Mouse (Mus musculus) natural killer cell, adult 2 months (primary cell): ENCODE data around the gene Mob4.
A peak's percentile ranks its signal among the peaks of the same experiment; 100 is the strongest.
"Not testable (repeated sequence)": the region's sequence is repeated elsewhere in the genome, so short reads cannot be mapped to it uniquely, and the experiment has no call there.

Experiments
- DNase-seq, 2 experiments: peaks; one replicate each; pipeline ENCODE4 v3.0.0; 2022; ENCODE audit warnings: low spot score in 2 of 2

Gene Mob4

DNA sequence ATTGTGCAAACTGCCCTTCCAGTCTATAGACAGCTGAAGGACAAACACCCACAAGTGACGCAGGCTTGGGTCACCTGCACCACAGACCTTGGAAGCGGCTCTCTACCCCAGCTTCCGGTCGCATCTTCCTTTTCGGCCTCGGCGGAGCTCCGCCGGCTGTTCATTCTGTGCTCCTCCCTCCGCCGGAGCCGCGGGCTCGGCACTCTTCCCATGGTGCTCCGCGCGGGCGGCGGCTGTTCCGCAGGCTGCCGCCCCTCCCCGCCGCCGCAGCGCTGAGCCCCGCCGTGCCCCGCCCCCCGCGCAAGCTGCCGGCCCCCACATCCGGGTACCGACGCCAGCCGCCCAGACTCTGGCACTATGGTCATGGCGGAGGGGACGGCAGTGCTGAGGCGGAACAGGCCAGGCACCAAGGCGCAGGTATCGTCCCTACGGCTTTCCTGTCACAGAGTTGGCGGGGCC lies at the start of gene Mob4:
Gene Mob4 (plus strand): TSS at position 289 of the 459 bp plus-strand sequence.
- peak; percentile 91 for DNase-seq

DNA sequence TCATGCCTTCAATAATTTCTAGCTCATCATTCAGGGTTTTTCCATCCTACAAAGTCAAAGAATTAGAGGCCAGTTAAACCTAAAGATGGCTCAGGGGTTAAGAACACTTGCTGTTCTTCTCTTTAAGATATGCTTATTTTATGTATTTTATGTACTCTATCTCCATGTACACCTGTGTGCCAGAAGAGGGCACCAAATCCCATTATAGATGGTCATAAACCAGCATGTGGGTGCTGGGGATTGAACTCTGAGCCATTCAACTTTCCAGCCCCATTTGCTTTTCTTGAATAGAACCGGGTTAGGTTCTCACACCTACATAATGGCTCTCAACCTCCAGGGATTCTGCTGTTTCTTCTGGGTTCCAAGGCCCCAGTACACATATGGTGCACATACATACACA lies 48.9 kb upstream of the Mob4 start:
- no peak for DNase-seq

DNA sequence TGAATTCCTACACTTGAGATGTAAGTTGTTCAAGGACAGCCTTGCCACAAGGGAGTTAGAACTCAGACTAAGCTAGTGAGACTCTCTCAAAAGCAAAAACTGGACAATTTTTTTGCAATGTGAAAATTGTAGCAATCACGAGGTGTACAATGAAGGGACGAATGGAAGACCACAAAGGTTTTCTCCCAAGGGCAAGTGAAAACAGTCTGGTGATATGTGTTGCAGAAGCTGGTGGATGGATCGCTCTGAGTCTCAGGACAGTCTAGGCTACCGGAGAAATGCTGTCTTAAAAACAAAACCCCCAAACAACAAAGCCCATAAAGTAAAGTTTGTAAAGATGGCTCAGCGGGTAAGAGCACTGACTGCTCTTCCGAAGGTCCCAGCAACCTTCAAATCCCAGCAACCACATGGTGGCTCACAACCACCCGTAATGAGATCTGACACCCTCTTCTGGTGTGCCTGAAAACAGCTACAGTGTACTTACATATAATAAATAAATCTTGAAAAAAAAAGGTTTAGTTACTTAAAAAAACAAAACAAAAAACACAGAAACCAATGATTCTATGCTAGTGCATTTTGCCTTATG lies 45.2 kb upstream of the Mob4 start:
- no peak for DNase-seq

DNA sequence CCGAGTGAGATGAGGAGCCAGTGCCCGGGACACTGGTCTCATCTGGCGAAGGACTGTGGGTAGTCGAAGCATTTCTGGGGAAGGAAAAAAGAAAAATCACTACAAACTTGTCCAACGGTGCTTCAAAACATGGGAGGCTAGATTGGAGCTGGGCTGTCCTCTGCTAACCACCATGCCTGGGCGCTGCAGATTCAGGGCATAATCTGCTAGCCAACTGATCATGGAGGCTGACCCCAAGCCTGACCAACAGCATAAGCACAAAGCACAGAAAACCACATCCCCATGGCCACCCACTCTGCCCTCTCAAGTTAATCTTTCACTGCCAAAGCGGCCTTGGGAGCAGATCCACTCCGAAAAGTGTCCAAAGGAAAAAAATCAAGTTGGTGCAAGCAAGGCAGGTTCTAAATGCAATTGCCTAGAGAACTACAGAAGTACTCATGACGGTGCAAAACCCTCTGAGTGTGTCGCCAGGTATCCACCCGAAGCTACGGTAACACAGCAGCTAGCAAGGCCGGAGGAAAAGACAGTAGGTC lies 44.1 kb upstream of the Mob4 start:
- DNase-seq: peak; percentile 5 to 37

DNA sequence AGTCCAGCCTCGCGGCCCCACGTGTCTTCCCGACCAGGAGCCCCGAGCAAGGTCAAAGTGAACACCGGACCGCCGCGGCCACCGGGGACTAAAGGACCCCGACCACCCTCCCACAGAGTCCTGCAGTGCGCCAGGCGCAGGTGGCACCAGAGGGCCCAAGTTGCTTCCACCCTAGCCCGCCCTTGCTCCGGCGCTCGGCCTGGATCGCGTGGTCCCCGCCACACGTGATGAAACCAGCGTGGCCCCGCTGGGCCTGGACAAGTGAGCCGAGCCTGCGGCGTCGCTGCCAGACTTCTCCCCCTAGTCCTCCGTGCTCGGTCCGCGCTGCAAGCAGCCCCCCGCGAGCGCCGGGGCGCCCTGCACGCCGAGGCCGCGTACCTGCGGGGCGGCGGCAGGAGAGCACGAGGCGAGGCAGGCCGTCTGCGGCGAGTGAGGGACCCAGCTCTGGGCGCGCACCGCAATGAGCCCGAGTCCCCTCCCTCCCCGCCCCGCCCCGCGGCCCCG lies 43.6 kb upstream of the Mob4 start:
- peak in 1 of 2 experiments; percentile 59 for DNase-seq

- DNase-seq: peak; percentile 99
These were observed 43.0 kb upstream of the Mob4 start, which contains the start of the genes Hspe1 and Hspd1 for GRCm38 (mm10) chr1:55087932-55088610. Gene Hspe1, plus strand, starts transcription at chr1:55088132. Gene Hspd1, minus strand, starts transcription at chr1:55088243.

DNA sequence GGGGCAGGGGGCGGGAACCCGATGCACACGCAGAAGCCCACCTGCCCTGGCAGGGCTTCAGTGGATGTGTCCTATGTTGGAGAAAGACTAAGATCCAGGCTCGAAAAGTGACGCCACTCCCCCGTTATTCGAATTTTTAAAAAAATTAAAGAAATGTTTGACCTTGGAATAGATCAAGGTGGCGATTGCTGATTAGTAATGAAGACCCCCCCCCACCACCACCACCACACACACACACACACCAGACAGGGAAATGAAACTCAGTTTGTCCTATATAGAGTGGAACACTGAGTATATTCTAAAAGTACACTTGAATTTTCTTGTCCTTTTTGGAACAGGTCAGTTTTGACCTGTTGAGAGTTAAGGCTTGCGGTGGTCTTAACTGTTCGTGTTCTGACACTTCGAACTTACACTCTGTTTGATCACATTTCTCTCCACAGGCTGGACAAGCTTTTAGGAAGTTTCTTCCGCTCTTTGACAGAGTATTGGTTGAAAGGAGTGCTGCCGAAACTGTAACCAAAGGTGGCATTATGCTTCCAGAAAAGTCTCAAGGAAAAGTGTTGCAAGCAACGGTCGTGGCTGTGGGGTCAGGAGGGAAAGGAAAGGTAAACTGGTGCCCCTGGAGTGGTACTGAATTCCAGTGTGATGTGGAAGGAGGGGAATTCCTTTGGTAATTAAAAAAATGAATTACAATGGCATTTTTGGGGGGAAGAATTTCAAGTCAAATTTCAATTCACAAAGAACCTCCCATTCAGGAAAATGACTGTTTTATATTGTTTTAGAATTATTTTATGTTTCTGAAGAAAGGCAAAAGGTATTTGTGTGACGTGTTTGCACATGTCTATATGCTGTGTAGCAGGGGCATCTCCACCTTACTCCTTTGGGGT lies 42.2 kb upstream of the Mob4 start:
- DNase-seq: no peak

- no peak for DNase-seq
These were observed 41.5 kb upstream of the Mob4 start for GRCm38 (mm10) chr1:55089498-55090064.

DNA sequence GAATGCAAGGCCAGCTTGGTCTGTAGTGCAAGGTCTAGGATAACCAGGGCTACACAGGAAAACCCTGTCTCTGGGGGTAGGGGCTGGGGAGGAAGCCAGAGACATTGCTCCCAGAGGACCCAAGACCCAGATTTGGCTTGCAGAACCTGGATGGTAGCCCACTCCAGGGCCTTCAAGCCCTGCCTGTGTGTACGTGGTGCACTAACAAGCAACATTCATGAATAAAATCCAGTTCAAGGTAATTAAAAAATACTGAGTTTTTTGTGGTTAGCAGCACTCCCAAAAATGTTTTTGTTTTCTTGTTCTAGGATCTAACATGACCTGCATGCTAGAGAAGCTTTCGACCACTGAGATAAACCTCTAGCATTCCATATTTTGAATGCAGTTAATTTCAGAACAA lies 39.0 kb upstream of the Mob4 start:
- DNase-seq: no peak

- no peak for DNase-seq
These were observed 38.6 kb upstream of the Mob4 start for GRCm38 (mm10) chr1:55092469-55092868.

DNA sequence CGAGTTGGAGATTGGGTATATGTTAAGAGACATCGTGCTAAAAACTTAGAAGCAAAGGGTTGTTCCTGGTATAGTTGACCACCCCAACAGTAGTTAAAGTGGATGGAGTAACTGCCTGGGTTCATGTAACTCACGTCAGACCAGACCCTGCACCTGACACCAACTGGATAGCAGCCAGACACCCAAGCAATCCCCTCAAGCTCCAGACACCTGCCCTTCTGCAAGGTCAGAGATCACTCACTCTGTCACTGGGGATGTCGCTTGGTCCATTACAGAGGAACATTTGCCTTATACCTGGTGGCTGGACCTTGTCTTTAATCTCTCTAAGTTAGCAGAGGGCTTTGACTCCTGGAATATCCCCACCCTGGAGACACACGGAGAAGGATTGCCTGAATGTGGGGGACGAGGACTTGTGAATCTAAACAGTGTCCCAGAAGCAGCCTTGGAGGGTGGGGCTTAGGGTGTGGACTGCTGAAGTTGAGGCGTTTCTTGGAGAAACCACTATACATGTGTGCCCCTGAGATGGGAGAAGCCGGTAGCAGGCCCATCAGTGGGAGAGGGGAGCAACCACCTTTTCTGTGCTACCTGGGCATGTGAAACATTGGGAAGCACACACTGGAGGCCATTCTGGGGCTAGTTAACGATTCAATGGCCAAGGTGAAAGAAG lies 24.0 kb upstream of the Mob4 start:
- DNase-seq: no peak

DNA sequence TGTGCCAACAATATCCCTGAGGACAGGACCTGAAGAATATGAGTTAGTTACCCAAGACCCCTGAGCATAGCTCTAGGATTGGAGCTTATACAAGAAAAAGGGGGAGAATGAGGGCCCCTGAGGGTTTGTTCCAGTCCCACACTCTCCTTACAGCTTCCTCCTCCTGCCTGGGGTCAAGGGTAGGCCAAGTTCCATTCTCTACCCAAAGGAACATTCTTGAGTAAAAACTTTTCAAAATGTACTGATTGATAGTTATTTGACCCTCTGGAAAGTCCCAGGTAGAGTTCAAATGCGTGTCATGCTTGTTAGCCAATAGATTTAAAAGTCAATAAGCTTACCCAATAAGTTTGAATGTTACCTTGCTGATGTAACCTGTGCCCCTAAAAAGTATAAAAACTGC lies 23.4 kb upstream of the Mob4 start:
- DNase-seq: no peak

- no peak for DNase-seq
These were observed 22.6 kb upstream of the Mob4 start for GRCm38 (mm10) chr1:55108473-55108872.

GRCm38 (mm10) chr1:55109066-55109766 lies 21.8 kb upstream of the Mob4 start:
- DNase-seq: no peak

DNA sequence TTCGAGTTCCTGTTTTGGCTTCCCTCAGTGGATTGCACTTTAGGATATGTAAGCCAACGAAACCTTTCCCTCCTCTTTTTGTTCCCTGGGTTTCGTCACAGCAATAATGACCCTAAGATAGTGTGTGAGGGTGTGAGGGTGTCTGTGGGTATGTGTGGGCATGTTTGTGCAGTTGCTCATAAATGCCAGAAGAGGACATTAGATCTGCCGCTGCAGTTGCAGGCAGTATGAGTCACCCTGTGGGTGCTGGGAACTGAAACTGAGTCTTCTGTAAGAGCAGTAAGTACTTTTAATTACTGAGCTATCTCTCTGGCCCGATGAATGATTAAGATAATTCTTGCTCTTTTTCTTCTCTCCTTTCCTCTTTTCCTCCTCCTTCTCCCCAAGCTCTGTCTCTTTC lies 8.0 kb upstream of the Mob4 start:
- no peak for DNase-seq

GRCm38 (mm10) chr1:55123561-55123960 lies 7.5 kb upstream of the Mob4 start:
- no peak for DNase-seq

- DNase-seq: not testable (repeated sequence)
These were observed 6.9 kb upstream of the Mob4 start for GRCm38 (mm10) chr1:55124136-55124535.

DNA sequence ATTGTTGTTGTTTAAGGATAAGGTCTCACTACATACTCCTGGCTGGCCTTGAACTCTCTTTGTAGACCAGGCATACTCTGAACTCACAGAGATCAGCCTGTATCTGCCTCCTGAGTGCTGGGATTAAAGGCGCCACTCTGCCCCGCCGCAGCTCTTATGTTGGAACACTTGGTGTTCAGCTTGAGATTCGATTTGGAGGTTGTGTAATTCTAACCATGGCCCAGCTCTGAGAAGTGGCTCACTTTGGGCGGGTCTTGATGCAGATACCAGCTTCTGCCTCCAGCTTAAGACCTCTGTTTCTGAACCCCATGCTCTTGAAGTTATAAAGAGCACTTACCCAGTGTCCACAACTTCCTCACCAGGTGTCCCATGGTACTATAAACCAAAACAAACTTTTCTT lies 1.3 kb upstream of the Mob4 start:
- DNase-seq: no peak

- DNase-seq: no peak
These were observed 678 bp upstream of the Mob4 start for GRCm38 (mm10) chr1:55130190-55130916.
